Mouse (Mus musculus) left cerebral cortex, adult 11 months (tissue): ENCODE data around the gene Ube3b.

Experiments
- DNase-seq: peaks from one replicate; pipeline ENCODE4 v3.0.0; 2022; ENCODE audit warnings: low spot score

Ube3b gene

GRCm38 (mm10) chr5:114426732-114427131 lies 46.3 kb downstream of the Ube3b start:
- no peak for DNase-seq

- no peak for DNase-seq
These were observed 48.2 kb downstream of the Ube3b start for GRCm38 (mm10) chr5:114428621-114429020.

GRCm38 (mm10) chr5:114429781-114430180 lies 49.4 kb downstream of the Ube3b start:
- no peak for DNase-seq

GRCm38 (mm10) chr5:114434359-114434758 lies 54.0 kb downstream of the Ube3b start:
- no peak for DNase-seq

GRCm38 (mm10) chr5:114435588-114435987 lies 55.2 kb downstream of the Ube3b start:
- DNase-seq, result no peak

- DNase-seq, result peak; percentile 99
These were observed 63.4 kb downstream of the Ube3b start, which contains the start of the genes Mmab and Mvk for GRCm38 (mm10) chr5:114443566-114444367. Gene Mmab, minus strand, starts transcription at chr5:114444060. Gene Mvk, plus strand, starts transcription at chr5:114444269.

GRCm38 (mm10) chr5:114444368-114444692 lies 63.9 kb downstream of the Ube3b start:
- DNase-seq, result no peak

- DNase-seq, result no peak
These were observed 68.6 kb downstream of the Ube3b start for GRCm38 (mm10) chr5:114449011-114449410.

- DNase-seq, result no peak
These were observed 75.9 kb downstream of the Ube3b start for GRCm38 (mm10) chr5:114456287-114456686.

GRCm38 (mm10) chr5:114456995-114457605 lies 76.7 kb downstream of the Ube3b start:
- DNase-seq, result no peak

- DNase-seq, result peak; percentile 38
These were observed 80.8 kb downstream of the Ube3b start for GRCm38 (mm10) chr5:114461238-114461637.

- no peak for DNase-seq
These were observed 81.9 kb downstream of the Ube3b start for GRCm38 (mm10) chr5:114462067-114463040.

GRCm38 (mm10) chr5:114464561-114464960 lies 84.2 kb downstream of the Ube3b start:
- DNase-seq, result no peak

- no peak for DNase-seq
These were observed 85.2 kb downstream of the Ube3b start for GRCm38 (mm10) chr5:114465641-114466040.

- DNase-seq, result no peak
These were observed 86.6 kb downstream of the Ube3b start for GRCm38 (mm10) chr5:114467019-114467418.

GRCm38 (mm10) chr5:114467430-114467829 lies 87.0 kb downstream of the Ube3b start:
- peak; percentile 47 for DNase-seq

GRCm38 (mm10) chr5:114468007-114468406 lies 87.6 kb downstream of the Ube3b start:
- no peak for DNase-seq

GRCm38 (mm10) chr5:114470359-114470758 lies 90.0 kb downstream of the Ube3b start:
- DNase-seq, result no peak
